In the genomic region with DNA sequence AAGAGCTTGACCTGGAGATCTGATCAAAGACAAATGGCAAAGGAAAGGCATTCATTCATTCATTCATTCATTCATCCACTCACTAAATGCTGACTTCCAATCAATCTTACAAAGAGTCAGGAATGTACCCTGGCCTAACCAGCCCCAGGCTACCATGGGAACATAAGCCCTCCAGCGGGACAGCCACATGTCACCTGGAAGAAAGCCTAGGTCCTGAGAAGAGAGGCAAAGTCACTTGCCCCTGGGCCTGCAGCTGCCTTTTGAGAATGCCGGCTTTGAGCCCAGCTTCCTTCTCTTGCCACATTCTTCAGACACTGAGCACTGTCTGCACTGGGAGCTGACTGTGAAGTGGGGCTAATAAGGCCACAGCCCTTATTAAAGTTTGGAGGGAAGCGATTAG, we compare ENCODE assay signal across 9 mouse cellular contexts. TPM values are rescaled to one million over a fixed set of nuclear protein-coding genes. Genes with fewer than 3 reads are reported as not detected.
DNase-seq lines count a peak whose midpoint lies in the region; TF ChIP-seq lines count a peak whose summit lies in the region.
"Had no signal": no experiment of that assay in that cellular context is flagged by ENCODE, and none has a peak within 500 bp of the region (broad histone marks: within the 10 kb centered on the region; RNA-seq: fewer than 3 reads in every experiment).

No protein-coding gene starts in this region.

- peaks cover 17% of the 10 kb centered on the region for H3K4me1 ChIP-seq in kidney, adult 2 months (ENCODE audit: control insufficient read depth, insufficient read depth, low read length)
- H3K4me1 ChIP-seq in limb, embryonic 10.5 days: peaks cover 89% of the 10 kb centered on the region

- H3K27ac ChIP-seq in kidney, adult 2 months (ENCODE audit: insufficient read depth, low read depth, low read length): peak overlapping the region; percentile 32
- peak overlapping the region; percentile 77 for H3K27ac ChIP-seq in limb, embryonic 10.5 days

- H3K4me3 ChIP-seq in kidney, adult 2 months (ENCODE audit: insufficient read depth, low read depth, low read length): no peak overlapping the region
- no peak overlapping the region for H3K4me3 ChIP-seq in limb, embryonic 10.5 days

- no peak for TF ChIP-seq POLR2A in kidney, adult 2 months (IDR thresholded peaks at IDR 0.05; ENCODE audit: low read depth, low read length)

- WGBS in kidney, adult 2 months: 61% methylated on average over 3 of the region's 3 CpGs
- WGBS in limb, embryonic 10.5 days: 62% methylated on average over 3 of the region's 3 CpGs

- H3K27me3 ChIP-seq in kidney, adult 2 months (replicated peaks; ENCODE audit: control insufficient read depth, insufficient read depth, low read length): no peaks in the 10 kb centered on the region
- H3K27me3 ChIP-seq in limb, embryonic 10.5 days (ENCODE audit: low read depth, poor library complexity, severe bottlenecking): no peaks in the 10 kb centered on the region
- H3K27me3 ChIP-seq: Patski had no signal

- DNase-seq in cerebellum, adult 9-10 months: peak; percentile 60
- DNase-seq in cerebellum, postnatal 25 days: no peak
- DNase-seq in kidney, adult 2 months: no peak
- DNase-seq in kidney, postnatal 25 days: no peak
- DNase-seq in ZHBTc4 (ENCODE audit: low read depth, low spot score): peak; percentile 82
- no peak for DNase-seq in limb, embryonic 10.5 days (ENCODE audit: low spot score)
- DNase-seq in urinary bladder, postnatal 10 days (ENCODE audit: low spot score): no peak
- no peak for DNase-seq in testis, postnatal 14 days (ENCODE audit: low spot score)

- H3K36me3 ChIP-seq in kidney, adult 2 months (ENCODE audit: control insufficient read depth, insufficient read depth, low read length): no peaks in the 10 kb centered on the region
- no peaks in the 10 kb centered on the region for H3K36me3 ChIP-seq in limb, embryonic 10.5 days

- H3K9me3 ChIP-seq in limb, embryonic 10.5 days (replicated peaks): no peaks in the 10 kb centered on the region

- no peak for TF ChIP-seq CTCF in kidney, adult 2 months (conservative IDR thresholded peaks at IDR 0.05; ENCODE audit: insufficient read depth, insufficient read length, low read depth, low read length)

RNA-seq across cellular contexts. Expression of gene Dab2ip, which starts 56.3 kb away (rescaled TPM):
- polyA plus RNA-seq in kidney, adult 2 months (2012; rRNA removed): 32.9 and 42.9 TPM in 2 replicates
- polyA plus RNA-seq in limb, embryonic 10.5 days (2016; fragmentation: Nextera tagmentation; extraction: Ambion mirVana): 44.0 and 49.7 TPM in 2 replicates

Comparison
In these comparisons a context has a peak if more than half of its experiments do, and no peak if none do; other contexts are left out.
1. DNase-seq: peak in cerebellum, adult 9-10 months (single experiment) and ZHBTc4 (single experiment); none in cerebellum, postnatal 25 days (0 of 2), kidney, adult 2 months (single experiment), kidney, postnatal 25 days (0 of 2), limb, embryonic 10.5 days (single experiment), urinary bladder, postnatal 10 days (single experiment) and testis, postnatal 14 days (single experiment).